19 mouse cellular contexts compared by ENCODE assay signal in genomic region chrX:143654308-143655176, GRCm38 (mm10).
DNase-seq lines count a peak whose midpoint lies in the region; ATAC-seq lines count a peak whose summit lies in the region.
"Had no signal": no experiment of that assay in that cellular context is flagged by ENCODE, and none has a peak within 500 bp of the region (broad histone marks: within the 10 kb centered on the region; RNA-seq: fewer than 3 reads in every experiment).

No protein-coding gene starts in this region.

- H3K4me2 ChIP-seq in neural tube, embryonic 12.5 days (replicated peaks): no peak overlapping the region
- no peak overlapping the region for H3K4me2 ChIP-seq in neural tube, embryonic 15.5 days
- peak overlapping the region; percentile 16; the same call in 1 of the 2 replicates for H3K4me2 ChIP-seq in forebrain, embryonic 13.5 days
- H3K4me2 ChIP-seq in midbrain, embryonic 13.5 days (replicated peaks): no peak overlapping the region
- H3K4me2 ChIP-seq: heart, embryonic 12.5 days; kidney, embryonic 15.5 days; limb, embryonic 15.5 days had no signal

- H3K9me3 ChIP-seq in neural tube, embryonic 12.5 days: no peaks in the 10 kb centered on the region
- no peaks in the 10 kb centered on the region for H3K9me3 ChIP-seq in neural tube, embryonic 15.5 days (replicated peaks)
- H3K9me3 ChIP-seq in forebrain, embryonic 13.5 days (replicated peaks): no peaks in the 10 kb centered on the region
- H3K9me3 ChIP-seq in midbrain, embryonic 13.5 days: no peaks in the 10 kb centered on the region
- H3K9me3 ChIP-seq: heart, embryonic 12.5 days; kidney, embryonic 15.5 days; limb, embryonic 15.5 days had no signal

- H3K9ac ChIP-seq in neural tube, embryonic 12.5 days: no peak overlapping the region
- no peak overlapping the region for H3K9ac ChIP-seq in neural tube, embryonic 15.5 days (replicated peaks)
- no peak overlapping the region for H3K9ac ChIP-seq in forebrain, embryonic 13.5 days
- H3K9ac ChIP-seq in midbrain, embryonic 13.5 days (replicated peaks): no peak overlapping the region
- H3K9ac ChIP-seq: heart, embryonic 12.5 days; kidney, embryonic 15.5 days; limb, embryonic 15.5 days had no signal

- peak; percentile 79 for ATAC-seq in neural tube, embryonic 12.5 days (ENCODE audit: low FRiP score, low read depth)
- no peak for ATAC-seq in neural tube, embryonic 15.5 days (ENCODE audit: low FRiP score)
- peak; percentile 90 for ATAC-seq in forebrain, embryonic 13.5 days
- ATAC-seq in midbrain, embryonic 13.5 days: peak; percentile 95

- no peaks in the 10 kb centered on the region; the same call in 1 of the 2 replicates for H3K27me3 ChIP-seq in neural tube, embryonic 12.5 days (replicated peaks)
- peaks cover 3% of the 10 kb centered on the region; the same call in 1 of the 2 replicates for H3K27me3 ChIP-seq in neural tube, embryonic 15.5 days (replicated peaks)
- H3K27me3 ChIP-seq in forebrain, embryonic 13.5 days: 0 out of 2 replicates have a peak, but pooled peaks cover 3% of the 10 kb centered on the region
- peaks cover 69% of the 10 kb centered on the region for H3K27me3 ChIP-seq in midbrain, embryonic 13.5 days

- H3K4me3 ChIP-seq in neural tube, embryonic 12.5 days: no peak overlapping the region
- no peak overlapping the region for H3K4me3 ChIP-seq in neural tube, embryonic 15.5 days (replicated peaks)
- H3K4me3 ChIP-seq in forebrain, embryonic 13.5 days: no peak overlapping the region
- H3K4me3 ChIP-seq in midbrain, embryonic 13.5 days (replicated peaks): no peak overlapping the region
- H3K4me3 ChIP-seq: heart, embryonic 12.5 days; kidney, embryonic 15.5 days; layer of hippocampus, adult 2 months; limb, embryonic 15.5 days; myocyte had no signal

- no peaks in the 10 kb centered on the region for H3K4me1 ChIP-seq in neural tube, embryonic 12.5 days
- 0 out of 2 replicates have a peak, but pooled peaks cover 2% of the 10 kb centered on the region for H3K4me1 ChIP-seq in neural tube, embryonic 15.5 days
- H3K4me1 ChIP-seq in forebrain, embryonic 13.5 days: peaks cover 10% of the 10 kb centered on the region
- peaks cover 13% of the 10 kb centered on the region for H3K4me1 ChIP-seq in midbrain, embryonic 13.5 days (replicated peaks)
- H3K4me1 ChIP-seq: heart, embryonic 12.5 days; kidney, embryonic 15.5 days; limb, embryonic 15.5 days had no signal

- WGBS in neural tube, embryonic 12.5 days: 29% methylated on average over 9 of the region's 9 CpGs
- WGBS in neural tube, embryonic 15.5 days: 35% methylated on average over 9 of the region's 9 CpGs
- WGBS in forebrain, embryonic 13.5 days: 20% methylated on average over 9 of the region's 9 CpGs
- 20% methylated on average over 9 of the region's 9 CpGs for WGBS in midbrain, embryonic 13.5 days

- H3K27ac ChIP-seq in neural tube, embryonic 12.5 days: no peak overlapping the region
- no peak overlapping the region for H3K27ac ChIP-seq in neural tube, embryonic 15.5 days (replicated peaks)
- H3K27ac ChIP-seq in forebrain, embryonic 13.5 days: peak overlapping the region; percentile 85
- peak overlapping the region; percentile 65 for H3K27ac ChIP-seq in midbrain, embryonic 13.5 days
- H3K27ac ChIP-seq: kidney, embryonic 15.5 days; layer of hippocampus, adult 2 months; limb, embryonic 15.5 days; macrophage; stomach, postnatal 0 days had no signal

- no peak for DNase-seq in layer of hippocampus, postnatal 25 days (ENCODE audit: extremely low spot score in 1 of 2, low spot score in 1 of 2)
- DNase-seq in frontal cortex, postnatal 25 days (ENCODE audit: low spot score in 2 of 2): no peak
- DNase-seq in urinary bladder, postnatal 10 days (ENCODE audit: low spot score): no peak
- DNase-seq: B cell, adult 2 months; cerebellum, adult 11 months; gastrocnemius, postnatal 36 days; lung, adult 2 months; thymus, postnatal 25 days had no signal

- no peaks in the 10 kb centered on the region for H3K36me3 ChIP-seq in neural tube, embryonic 12.5 days
- no peaks in the 10 kb centered on the region for H3K36me3 ChIP-seq in neural tube, embryonic 15.5 days
- H3K36me3 ChIP-seq in forebrain, embryonic 13.5 days (ENCODE audit: poor library complexity, severe bottlenecking): no peaks in the 10 kb centered on the region
- H3K36me3 ChIP-seq in midbrain, embryonic 13.5 days: no peaks in the 10 kb centered on the region
- H3K36me3 ChIP-seq: heart, embryonic 12.5 days; kidney, embryonic 15.5 days; limb, embryonic 15.5 days had no signal

Comparison
In these comparisons a context has a peak if more than half of its experiments do, and no peak if none do; other contexts are left out.
1. H3K27ac ChIP-seq: peak in forebrain, embryonic 13.5 days (single experiment) and midbrain, embryonic 13.5 days (single experiment); none in neural tube, embryonic 12.5 days (single experiment) and neural tube, embryonic 15.5 days (single experiment).